Mouse (Mus musculus): Measurements from ENCODE around the gene Swap70.

Swap70 gene

DNA sequence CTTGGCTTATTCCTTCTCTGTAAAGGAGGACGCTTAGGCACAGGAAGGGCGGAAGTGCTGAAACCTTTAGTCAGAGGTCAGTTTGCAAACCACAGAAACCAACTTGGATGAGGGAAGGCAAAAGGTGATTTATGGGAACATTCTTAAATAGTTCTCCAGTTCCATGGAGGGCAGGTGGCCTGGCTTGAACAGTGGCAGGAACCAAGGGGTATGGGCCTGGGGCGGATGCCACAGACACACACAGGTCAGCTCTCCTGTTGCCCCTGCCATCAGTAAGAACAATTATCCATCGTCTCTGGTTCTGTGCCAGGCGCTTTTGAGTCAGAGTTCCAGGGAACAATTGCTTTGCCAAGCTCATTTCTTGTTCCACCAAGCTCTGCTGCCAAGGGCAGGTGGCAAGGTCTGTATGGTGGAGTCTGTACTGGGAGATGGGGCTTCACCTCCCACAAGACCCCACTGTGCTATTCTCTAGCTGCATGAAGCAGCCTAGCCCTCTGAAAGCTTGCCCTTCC, 56.3 kb downstream of the Swap70 start:
- no peak for DNase-seq

DNA sequence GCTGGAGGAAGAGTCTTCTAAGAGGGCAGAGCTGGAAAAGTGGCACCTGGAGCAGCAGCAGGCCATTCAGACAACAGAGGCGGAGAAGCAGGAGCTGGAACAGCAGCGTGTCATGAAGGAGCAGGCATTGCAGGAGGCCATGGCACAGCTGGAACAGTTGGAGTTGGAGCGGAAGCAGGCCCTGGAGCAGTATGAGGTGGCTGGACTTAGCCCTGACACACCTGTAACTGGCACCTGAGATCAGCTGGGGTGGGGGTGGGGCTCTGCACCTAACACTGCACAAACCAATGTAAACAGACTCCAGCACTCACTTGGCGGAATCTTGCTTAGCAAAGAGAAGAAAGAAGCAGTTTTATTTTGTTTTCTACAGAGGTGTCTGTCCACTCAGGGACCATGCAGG, 57.7 kb downstream of the Swap70 start:
- no peak for DNase-seq

DNA sequence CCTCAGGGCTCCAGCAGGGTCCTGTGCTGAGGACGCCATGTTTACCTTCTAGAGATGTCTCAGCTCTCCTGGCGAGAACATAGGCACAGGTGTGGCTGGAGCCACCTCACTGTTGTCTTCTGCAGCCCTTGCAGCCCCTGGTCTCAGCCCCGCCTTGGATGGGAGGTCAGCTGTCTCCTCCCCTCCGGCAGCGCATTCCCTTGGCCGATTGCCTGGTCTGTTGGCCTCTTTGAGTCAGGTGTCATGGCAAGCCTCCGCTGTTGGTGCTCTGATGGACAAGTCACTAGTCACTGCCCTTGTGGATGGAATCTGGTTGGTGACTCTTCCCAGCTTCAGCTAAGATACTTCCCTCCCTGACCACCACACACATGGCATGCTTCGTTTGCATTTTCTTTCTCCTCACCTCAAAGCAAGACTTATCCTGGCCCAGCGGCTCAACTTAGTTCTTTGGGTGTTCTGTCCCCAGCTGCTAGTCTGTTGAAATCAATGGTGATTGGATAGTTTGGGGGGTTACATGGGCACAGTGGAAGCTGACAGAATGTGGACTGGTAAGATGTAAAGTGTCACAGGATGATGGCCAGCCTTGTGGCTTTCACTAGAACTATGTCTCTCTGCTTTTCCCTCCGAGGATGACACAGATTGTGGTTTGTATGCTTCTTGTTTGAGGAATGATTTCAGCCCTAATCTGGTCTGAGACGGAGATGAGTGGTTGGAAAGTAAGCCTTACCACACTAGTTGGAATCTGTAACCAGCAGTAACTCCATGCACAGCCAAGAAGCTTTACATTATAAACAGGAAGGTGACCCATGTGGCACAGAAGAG, 60.1 kb downstream of the Swap70 start:
- DNase-seq = no peak

DNA sequence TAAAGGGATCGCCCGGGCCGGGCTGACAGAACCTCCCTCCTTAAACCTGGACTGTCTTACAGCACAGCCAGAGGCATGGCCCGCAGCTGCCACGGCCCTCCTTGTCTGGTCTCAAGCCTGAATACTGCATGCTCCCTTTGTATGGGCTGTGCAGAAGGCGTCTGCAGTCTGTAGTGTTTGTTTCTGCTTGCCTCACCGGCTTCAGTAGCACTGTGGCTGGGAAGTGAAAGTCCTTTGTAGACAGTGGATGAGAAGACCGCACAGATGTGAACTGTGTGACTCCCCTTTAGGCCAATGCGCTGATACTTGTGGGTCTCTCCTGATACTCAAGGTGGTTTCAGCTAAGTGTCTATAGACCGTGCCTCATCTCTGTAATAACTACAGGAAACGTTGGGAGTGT, 61.3 kb downstream of the Swap70 start:
- no peak for DNase-seq

DNA sequence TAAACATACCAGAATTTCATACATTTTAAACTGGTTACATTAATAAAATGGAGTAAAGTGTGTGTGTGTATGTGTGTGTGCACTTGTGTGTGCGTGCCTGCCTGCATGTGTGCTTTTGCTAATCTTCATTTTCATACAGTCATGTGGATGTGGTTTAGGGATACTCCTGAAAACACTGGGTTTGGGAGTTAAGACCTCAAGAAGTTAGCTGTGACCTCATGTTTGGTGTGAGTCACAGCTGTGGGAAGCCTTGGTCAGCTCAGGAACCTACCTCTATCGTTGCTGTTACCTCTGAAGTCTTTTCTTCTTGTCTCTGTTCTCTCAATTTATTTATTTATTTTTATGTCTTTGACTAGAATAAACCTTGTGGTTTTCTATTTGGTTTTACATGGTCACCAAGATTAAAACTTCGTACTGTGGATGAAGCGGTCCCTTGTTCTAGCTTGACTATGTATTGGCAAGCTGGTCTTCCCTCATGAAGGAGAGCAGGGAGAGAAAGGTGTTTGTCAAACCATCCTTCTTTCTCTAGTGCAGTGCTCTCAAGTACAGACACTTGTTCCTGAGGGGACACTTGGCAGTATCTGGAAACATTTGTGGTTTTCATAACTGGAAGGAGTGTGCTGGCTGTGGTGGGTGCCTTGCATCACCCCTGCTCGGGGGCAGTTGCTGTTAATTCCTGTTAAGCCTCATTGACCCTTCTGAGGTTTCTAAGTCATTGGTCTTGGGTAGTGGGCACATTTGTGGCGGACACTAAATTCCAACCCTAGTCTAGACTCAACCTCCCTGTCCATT, 62.2 kb downstream of the Swap70 start:
- DNase-seq = no peak

DNA sequence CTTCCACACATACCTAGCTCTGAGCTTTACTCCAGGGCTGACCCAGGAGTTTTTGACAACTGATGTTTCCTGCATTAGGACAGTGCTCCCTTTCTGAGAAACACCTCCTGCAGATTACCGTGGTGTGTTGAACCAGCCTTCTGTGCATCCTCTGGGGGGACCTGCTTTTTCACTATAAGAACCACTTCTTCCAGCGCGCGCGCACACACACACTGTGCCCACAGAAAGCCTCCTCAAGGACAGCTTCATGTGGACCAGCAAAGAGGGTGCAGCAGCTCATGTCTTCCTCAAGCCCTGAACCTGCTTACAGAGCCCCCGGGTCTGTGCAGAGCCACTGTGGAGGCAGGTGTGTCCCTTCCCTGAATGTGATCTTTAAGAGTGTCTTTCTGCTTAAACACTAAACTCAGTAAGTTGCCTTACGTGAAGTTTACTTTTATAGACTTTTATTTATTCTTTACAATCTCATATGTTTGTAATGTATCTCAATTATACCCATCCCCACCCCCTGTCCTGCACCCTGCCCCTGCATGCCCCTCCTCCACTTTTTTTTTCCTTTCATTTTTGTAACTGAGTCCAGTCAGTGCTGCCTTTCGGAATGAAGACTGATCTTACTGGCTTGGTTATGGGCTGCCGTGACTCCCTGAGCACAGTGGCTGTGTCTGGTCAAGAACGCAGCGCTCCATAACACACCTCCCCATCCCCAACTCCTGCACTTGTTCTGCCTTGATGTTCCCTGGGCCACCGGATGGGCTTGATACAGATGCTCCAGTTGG, 63.8 kb downstream of the Swap70 start:
- no peak for DNase-seq

DNA sequence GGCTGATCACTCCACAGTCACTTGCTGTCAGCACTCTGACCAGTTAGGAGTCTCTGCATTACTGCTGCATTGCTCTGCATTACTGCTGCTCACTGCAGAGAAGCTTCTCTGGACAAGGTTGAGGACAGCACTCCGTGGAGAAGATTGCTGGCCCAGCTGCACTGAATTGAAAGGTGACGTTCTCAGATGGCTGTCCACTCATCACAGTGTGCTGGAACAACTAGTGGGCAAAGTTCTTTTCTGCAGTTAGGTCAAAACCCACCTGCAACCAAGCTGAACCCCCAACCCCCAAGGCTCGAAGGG, 64.3 kb downstream of the Swap70 start:
- DNase-seq = no peak

DNA sequence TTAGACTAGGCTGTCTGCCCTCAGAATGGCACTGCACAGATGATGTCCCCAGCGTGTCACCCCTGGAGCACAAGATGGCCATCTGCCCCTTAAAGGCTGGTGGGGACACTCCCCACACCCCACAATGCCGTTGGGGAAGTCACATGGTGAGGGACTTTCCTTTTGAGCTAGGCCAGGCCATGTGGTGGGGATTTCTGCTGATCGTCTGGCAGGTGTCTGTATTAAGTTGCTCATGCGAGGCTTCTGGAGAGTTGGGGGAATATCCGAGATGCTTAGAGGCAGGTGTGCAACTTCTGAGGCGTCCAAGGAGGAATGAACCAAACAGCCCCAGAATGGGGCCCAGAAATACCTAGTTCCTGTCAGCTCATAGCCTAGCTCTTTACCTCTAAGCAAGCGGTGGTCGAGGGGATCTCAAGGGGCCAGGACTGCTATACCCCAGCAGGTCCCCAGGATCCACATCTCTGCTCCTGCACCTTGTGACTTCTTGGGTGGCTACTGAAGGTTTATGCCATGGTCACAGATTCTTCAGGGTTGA, 64.8 kb downstream of the Swap70 start:
- no peak for DNase-seq

DNA sequence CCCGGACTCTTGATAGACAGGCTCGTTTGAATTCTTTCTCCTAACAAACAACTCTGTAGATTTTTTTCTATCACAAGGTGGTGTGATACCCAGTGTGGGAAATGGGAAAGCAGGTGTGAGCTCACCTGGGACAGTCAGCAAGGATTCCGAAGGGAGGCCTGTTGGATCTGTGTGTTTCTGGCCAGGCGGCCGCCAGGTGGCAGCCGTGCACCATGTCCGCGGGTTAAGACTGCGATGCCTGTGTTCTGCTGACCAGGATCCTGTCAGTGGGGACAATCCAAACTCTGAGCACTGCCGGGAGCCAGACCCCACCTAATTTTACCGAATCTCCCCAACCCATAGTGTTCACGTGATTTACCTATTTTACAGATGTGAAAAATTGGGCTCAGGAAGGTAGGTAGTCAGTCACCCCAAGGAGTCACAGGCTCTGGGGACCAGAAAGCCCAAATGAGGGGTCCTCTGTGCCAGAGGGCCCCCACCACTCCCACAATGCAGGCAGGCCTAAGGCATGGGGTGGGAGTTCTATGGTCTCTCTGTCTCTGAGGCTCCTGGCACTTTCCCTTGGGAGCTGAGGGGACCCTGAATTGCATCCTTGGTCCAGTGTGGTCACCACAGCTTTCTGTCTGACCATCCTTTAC, 65.4 kb downstream of the Swap70 start:
- peak; percentile 79 for DNase-seq

DNA sequence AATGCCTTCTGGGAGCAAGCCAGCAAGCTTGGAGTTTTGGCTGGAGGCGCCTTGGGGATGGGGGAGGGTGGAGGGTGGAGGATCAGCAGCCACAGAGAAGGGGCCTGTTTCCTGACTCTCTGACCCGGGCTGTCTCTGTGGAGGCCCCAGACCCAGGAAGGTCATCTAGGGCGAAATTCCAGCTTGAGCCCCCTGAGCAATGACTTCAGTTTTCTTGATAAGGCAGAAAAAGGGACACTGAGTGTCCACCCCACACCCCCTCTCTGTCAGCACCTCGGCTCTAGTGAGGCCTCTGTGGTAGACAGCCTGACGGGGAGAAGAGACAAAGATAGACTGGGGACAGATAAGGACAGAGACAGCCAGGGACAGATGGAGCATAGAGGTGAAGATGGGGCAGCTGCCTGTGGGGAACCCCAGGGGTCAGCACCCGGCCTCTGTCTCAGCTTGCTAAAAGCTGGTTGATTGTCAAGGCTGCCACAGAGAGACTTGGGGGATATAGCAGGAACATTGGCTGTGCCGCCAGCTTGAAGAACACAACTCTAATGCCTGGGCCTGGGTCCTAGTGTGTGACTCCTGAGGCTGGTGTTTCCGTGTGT, 66.1 kb downstream of the Swap70 start:
- DNase-seq = peak; percentile 8

DNA sequence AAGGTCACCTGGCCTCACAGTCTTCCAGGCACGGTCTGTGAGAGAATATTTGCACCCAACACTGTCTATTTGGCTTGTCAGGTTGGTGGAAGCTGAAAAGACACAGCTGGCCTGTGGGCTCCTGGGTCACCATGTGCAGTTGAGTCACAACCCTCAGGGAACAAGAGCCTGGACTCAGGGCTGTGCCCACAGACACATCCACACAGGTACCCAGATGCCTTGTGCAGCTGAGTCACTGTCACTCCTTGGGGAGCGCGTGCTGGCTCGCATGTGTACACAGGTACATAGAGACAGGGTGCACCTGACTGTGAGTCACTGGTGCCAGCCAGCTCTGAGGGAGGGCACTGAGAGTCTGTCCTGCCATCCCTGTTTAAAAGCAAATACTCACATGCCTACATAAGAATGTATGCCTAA, 66.7 kb downstream of the Swap70 start:
- no peak for DNase-seq

DNA sequence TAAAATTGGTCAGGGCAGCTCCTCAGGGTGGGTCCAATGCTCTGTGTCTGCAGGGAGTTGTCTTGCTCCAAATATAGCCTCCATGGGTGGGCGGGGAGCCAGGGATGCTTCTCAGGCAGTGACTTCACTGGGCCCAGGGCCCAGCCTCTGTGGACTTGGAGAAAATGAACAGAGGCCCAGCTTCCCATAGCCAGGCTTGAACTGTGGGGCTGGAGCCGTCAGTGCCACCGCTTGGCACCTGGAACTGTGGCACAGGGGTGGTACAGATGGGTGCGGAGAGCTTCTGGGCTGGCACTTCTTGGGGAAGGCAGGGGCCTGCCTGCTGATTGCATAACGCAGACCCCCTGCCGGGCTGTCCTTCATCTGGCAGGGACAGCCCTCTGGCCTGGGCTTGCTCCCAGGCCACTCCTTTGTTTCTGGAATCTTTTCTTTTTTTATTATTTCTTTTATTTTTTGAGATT, 67.2 kb downstream of the Swap70 start:
- peak; percentile 57 for DNase-seq

DNA sequence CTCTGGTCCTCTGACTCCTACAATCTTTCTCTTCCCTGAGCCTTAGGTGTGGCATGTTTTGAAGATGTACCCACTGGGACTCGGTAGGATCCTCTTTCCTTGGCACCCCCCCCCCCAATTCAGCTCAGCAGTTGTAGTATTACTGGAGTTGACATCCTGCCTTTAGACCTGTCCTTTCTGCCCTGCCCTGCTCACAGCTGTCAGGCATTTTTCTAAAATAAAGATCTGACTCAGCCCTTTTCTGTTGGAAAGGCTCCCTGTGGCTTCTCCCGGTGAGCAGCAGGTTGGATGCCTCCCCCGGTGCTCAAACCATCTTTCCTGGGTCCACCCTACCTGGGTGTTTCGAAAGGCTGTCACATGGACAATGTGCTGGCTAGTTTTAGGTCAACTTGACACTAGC, 68.1 kb downstream of the Swap70 start:
- no peak for DNase-seq

DNA sequence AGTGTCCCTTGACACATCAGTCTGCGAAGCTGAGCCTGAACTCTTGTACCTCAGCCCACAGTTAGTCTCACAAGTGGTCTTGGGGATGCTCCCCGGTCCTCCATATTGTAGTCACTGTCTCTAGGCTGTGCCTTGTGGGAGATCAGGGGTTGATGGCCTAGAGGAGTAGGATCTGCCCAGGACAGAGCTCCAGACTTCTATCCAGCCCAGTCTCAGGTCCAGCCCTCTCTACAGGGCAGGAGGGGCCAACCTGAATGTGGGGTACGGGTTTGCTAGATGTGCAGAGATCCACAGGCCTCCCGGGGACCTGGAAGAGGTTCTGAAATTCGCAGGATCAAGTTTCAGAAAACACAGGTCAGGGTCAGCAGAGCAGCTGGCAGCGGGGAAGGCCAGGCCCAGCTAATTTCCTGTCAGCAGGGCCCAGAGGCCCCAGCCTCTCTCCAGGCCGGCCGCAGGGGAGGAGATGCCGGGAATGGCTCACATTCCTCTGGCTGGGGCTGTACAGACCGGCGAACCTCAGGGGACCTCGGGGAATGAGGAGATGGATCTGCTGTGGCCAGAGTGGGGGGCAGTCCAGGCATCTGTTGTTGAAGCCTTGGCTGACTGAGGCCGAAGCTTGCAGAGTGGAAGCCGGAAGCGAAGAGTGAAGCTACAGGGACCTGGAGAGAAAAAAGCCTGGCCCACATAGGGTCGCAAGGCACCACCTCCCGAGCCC, 75.5 kb downstream of the Swap70 start:
- no peak for DNase-seq

DNA sequence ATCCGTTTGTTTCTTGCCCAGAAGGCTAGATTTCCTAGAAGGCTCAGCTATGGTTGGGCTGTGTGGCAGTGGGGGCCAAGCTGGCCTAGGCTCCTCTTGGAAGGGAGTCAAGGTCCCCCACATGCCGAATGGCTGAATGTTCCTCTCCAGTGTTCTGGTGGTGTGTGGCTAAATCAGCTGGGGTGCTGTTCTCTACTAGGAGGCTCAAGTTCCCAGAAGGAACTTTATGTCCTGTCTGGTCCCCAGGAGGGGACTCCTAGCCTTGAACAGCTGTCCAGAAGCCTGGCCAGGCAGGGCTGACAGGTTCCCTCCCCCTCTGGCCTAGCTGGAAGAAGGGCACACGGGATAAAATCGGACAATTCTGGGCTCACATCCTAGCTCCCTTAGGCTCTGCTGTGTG, 76.1 kb downstream of the Swap70 start:
- no peak for DNase-seq

DNA sequence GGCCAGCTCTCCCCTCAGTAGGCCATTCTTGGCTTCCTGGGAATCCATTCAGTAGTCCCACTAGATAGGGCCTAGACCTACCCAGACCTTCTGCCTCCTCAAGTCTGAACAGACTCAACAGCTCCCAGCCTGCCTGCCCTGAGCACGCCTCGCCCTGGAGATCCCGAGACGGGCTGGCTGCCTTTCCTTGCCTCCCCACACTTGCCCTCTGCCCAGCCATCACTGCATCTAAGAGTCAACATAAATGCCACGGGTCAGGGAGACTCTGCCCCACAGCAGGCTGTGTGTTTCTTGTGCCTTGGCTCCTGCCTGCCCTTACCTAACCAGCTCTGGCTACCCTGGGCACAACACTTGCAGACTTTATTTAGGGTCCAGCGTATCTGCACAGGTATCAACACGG, 76.6 kb downstream of the Swap70 start:
- no peak for DNase-seq

DNA sequence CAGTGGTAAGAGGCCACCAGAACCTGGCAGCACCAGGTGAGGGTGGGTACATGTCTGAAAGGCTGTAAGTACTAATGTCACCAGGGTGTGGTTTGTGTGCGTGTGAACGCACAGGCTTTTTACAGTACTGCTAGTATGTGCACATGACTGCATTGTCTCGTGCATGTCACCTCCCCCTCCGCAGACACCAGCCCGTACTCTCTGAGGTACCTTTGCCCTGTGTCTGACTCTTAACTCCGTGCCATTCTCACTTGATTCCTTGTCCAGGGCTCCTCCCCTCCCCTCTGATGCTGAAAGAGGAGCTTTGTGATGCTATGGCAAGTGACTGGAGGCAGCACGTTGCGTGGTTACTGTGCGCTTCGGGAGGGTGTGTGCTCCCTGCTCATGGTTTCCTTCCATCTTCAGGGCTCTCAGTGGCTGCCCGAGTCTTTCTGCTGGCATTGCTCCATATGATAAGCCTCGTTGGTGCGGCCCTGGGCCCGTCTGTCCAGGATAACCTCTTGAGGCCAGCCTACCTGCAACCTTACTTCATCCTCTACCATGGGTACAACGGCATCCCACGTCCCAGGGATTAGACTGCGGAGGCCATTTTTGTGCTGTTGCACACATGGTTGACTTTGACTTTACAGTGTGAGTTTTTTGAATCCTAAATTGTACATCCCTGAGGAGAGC, 77.4 kb downstream of the Swap70 start:
- no peak for DNase-seq

DNA sequence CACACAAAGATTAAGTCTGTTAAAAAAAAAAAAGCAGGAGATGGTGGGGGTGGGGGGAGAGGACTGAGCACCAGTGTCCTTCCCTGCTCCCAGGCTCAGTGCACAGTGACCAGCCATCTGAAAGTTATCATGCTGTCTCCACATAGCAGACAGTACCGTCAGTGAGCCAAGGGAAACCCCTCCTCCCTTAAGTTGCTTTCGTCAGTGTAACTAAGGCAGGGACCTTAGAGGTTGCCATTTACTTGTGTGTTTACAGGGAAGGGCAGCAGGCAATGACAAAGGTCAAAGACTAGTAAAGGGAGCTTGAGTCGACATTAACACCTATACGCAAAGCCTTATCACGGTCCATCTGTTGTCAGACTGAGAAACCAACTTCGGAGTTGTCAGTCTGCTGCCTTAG, 81.4 kb downstream of the Swap70 start:
- no peak for DNase-seq

DNA sequence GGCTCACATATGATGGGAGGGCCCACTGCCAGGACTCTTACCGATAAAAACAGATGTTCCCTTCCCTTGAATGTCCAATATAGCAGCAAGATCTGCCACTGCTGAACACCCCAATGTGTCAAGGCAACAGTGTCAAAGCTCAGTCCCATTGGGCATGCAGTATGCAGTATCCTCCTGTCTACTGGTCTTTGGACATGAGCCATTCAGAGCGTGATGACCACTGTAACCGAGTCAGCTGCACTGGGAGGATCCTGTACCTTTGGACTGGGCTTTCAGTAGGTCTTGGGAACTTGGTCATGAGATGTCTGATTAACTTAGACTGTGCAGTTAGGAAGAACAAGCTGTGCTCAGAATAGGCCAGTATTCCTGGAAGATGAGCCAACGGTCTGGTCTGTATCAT, 84.0 kb downstream of the Swap70 start:
- DNase-seq = no peak

DNA sequence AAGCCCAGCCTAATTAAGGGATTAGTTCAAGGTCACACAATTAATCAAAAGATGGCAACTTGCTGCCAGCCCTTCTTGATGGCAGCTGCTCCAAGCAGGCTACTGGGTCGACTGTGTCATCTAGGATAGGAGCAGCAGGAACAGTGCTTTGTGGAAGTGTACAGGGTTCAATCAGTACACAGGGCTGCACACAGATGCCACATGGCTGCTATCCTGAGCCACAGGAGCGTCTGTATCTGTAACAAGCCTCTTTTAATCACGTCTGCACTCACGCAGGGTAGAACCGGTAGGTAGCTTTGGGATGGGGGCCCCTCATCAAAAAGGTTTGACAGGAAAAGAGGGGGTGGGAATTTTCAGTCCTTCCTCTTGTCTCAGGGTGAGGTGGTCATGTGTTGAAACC, 84.8 kb downstream of the Swap70 start:
- no peak for DNase-seq

DNA sequence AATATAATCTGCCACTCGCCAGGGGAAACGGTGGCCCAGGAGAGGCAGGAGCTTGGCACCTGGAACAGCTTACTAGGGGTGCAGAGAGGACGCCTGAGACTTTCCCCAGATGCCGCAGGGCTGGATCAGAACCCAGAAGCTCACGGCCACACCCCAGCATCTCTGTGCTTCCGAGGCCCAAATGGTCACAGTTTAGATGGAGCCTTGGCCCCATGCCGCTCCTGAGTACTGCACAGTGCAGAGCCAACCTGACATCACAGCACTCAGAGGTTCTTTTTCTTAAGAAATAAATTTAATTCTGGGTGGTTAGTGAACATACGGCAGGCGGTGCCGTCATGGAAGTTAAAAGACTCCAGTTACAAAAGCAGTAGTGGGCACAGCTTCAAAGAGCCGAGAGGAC, 86.2 kb downstream of the Swap70 start:
- no peak for DNase-seq

All from cerebellum, adult 11 months (tissue).